Mouse (Mus musculus): Measurements from ENCODE around the gene Shc3.
A peak's percentile ranks its signal among the peaks of the same experiment; 100 is the strongest.

The Shc3 gene

DNA sequence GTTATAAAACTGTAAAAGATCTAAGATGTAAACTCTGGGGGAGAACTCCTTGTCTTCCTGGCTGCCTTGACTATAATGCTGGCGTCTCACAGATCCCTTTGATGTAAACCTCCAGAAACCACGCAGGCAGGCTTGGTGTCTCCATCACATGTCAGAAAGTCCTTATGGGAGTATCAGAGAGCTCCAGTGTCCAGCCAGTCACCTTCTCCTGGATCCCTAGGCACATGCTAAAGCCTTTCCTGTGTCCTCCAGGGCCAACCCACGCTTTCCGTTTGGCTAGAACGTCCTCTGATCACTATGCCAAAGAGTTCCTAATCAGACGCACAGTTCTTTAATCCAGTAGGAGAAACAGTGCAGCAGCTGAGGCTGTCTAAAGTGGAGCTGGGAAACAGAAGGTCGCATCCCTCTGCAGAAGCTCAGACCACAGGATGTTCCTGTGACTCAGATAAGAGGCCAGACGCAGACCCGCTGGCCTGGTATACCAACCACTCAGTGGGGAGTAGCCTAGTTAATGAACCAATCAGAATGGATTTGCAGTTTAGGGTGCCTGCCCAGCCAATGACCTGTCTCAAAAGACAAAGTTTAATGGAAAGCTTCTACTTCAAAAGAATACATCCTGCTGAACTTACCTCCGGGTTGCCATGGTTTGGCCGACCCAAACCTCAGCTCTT, 88.7 kb downstream of the Shc3 start:
- no peak for DNase-seq (ENCODE audit: low spot score in 2 of 2)

DNA sequence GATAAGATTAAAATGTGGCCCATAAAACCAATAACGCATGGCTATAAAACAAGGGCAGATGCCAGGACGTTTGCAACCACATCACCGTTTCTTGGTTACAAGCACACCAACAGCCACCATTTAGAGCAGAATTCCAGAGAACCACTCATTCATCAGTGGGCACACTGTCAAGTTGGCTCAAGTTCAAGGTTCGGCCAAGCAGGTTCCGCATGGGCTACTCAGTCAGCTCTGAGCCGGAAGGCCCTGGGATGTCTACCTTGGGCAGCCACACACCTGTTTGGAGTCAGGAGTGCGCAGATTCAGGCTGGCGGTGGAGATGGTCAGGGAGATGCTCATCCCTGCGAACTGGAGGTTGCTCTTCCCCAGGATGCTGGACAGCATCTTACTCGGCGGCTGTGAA, 89.4 kb downstream of the Shc3 start:
- DNase-seq (ENCODE audit: low spot score in 2 of 2), result no peak

DNA sequence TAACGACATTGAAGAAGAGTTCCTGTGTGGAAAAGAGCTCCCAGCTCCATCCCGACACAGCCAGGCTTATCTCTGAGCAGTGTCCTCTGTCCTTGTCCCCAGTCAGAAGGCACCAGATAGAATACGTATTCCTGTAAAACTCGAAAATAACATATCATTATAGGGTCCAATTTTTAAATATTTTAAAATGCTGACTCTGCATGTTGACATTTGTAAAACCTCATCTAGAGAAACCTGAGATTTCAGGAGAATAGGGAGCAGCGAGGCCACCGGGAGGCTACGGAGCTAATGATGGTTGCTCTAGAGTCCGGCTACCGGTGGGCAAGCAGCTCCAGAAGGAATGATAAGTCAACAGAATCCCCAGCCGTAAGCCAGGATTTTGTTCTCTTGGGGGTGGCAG, 92.2 kb downstream of the Shc3 start:
- no peak for DNase-seq (ENCODE audit: low spot score in 2 of 2)

DNA sequence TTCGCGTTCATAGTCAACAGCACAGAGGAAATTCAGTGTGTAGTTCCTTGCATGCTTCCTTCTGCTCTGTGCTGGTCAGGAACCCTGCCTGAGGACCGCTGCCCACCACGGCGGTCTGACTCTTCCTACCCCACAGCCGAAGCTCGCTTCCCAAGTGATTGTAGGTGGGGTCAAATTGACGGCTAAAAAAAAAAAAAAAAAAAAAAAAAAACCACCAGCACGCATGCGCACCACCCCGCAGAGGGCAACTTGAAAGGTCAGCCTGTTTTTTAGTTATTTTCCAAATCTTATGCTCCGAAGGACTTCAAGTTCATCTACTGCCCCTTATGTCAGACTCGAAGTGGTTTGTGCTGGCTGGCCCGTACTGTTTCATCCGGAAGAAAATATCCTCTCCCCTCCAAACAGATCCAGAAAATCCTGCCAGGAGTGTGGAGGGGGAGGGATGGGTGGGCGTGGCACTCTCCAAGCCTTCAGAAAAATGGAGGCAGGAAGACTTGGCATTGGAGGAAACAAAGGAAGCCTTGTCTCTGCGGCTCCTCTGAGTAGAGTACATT, 100.4 kb downstream of the Shc3 start:
- no peak for DNase-seq (ENCODE audit: low spot score in 2 of 2)

DNA sequence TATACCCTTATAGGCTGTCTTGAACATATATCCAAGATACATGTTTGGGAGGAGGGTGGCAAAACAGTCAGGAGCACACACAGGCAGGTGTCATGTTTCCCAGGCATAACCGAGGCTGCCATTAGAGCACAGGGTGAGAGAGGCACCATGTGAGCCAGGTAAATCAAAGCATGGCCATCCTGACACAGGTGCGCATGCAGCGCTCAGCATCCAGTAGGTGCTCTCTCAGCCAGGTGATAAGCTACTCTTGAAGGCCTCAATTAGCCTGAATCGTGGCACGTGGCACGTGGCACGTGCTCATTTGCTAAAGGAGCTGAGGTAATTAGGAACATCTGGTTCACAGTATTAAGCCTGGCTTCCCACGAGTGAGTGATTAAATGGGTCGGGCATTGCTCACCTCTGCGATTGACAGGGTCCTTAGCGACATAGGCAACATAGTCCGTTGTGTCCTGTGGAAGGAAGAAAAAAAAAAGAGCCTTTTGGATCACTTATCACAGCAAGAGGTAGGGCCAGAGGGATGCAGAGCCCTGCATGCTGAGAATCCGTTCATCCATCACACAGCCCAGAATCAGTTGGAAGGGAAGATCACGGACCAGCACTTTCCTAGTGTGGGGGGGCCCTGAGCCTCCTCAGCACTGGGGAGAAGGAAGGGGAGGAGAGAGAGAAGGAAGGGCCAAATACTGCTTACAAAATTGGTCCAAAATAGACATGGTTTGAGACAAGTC, 102.9 kb downstream of the Shc3 start:
- no peak for DNase-seq (ENCODE audit: low spot score in 2 of 2)

DNA sequence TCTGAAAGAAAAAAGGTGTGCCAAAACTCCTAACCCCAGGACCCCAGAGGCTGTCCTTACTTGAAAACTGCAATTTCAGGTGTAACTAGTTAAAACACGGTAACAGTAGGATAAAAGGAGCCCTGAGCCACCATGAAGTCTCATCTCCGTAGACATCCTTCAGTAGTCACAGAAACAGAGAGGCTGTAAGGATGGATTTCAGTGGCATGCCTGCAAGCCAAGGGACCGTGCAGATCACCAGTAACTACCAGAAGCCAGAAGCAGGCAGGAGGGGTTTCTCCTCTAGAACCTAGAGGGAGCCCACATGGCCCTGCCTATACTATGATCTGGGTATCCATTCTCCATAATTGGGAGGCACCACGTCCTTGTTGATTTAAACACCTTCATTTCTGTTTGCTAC, 104.9 kb downstream of the Shc3 start:
- DNase-seq (ENCODE audit: low spot score in 2 of 2), result no peak

DNA sequence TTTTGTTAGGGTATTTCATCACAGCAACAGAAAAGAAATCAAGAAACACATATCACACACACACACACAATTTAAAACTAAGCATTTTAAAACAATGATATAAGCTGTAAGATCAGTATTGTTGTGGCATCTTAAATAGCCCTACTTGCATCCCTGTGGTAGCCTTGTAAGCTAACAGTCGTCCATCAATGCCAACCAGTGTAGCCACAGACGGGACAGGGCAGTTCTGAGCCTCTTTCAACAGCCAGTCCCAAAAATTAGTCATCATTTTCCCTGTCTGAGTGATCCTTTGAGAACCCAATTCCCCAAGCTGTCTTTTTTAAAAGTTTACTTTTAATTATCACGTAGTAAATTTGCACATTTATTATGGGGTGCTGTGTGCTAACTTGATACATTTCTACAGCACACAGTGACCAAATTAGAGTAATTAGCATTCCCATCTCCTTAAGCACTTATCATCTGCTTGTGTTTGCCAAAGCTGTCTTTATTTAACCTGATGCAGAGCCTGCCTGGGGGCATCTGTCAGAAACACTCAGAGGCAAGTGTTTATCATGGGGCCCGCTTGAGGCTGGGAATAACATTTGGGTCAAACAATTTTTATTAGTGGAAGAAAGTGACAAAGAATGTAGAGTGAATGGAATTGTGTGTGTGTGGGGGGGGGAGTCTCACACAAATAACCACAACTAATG, 112.9 kb downstream of the Shc3 start:
- no peak for DNase-seq (ENCODE audit: low spot score in 2 of 2)

DNA sequence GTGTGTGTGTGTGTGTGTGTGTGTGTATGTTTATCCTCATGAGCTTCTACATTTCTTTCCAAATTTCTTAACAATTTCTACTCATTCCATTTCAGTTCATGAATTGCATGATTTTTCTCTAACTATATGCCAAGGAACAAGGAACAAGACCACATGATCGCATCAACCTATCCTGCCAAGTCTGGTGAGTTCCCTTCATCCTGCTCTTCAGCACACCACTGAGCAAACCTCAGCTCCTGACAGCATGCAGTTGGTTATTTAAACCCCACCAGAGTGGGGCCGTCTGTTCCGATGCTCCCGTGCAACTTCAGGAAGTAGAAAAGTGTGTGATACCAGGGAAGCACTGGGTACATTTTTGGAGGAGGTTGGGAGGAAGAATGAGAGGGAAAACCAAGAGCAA, 122.7 kb downstream of the Shc3 start:
- DNase-seq (ENCODE audit: low spot score in 2 of 2), result no peak

DNA sequence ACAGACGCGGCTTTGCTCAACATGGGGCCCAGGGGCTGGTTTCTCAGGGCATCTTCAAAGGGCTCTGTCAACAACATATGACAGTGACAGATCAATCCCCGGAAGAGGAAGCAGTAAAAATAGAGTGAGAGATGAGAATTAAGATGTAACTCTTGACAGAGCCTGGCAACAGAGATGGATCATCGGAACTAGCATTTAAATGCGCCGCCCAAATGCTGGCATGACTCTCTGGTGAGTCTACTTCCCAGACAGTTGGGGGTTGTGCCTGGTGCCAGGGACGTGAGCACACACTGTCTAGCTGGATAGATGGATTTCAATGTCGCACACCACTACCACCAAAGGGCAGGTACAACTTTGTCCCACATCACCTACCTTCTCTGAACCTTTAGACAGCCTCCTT, 126.3 kb downstream of the Shc3 start:
- no peak for DNase-seq (ENCODE audit: low spot score in 2 of 2)

DNA sequence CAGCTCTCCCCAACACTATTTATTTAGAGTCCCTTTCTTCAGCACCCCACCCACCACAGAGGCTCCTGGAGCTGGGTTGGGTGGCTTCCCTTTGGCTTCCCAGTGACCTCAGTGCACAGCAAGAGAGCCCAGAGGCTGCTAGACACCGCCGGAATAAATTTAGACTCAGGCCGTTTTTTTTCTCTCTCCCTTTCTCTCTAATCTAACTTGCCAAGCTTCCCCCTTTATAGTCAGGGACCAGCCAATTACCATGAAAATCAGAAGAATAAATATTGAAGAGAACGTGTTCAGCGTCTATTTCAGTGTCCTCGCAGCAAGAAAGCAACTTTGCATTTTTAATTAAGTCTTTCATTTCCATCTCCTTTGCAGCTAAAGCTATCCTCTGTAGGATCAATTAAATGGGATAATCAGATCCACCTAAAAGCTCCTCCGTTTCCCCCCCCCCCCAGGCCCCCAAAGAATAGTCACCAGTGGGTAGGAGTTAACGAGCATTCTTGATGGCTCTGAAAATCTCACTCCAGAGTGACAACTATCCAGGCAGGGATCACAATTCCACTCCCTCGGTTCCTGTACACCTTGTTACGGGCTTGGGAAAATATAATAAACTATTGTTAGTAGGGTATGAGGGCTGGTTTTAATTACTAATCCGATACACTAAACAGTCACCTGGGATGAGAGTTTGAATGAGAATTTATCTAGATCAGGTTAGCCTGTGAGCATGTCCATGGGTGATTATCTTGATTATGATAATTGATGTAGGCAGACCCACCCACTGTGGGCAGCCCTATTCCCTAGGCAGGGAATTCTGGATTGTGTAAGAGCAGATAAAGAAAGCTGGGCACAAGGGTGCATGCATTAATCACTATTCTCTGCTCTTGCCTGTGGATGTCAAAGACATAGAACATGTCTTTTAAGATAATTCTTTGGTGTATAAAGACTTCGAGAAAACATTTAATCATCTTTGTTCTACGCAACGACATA, 131.8 kb downstream of the Shc3 start:
- no peak for DNase-seq (ENCODE audit: low spot score in 2 of 2)

DNA sequence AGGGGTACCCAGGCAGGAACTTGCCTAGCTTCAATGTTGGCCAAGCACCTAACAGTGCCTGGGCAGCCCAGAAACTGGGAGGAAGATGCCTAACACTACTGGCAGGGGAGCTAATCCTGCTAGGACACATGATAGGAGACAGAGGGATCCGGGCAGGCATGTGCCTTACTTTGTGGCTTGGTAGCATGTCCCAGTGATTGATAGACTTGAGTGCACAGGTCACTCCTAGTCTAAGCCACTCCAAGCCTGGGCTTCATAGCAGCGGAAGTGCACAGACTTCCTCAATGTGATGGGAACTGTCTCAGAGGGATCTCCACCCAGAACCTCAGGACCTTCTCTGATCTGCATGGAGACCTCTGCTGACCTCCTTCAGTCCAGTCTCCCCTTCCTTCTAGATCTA, 134.1 kb downstream of the Shc3 start:
- no peak for DNase-seq (ENCODE audit: low spot score in 2 of 2)

DNA sequence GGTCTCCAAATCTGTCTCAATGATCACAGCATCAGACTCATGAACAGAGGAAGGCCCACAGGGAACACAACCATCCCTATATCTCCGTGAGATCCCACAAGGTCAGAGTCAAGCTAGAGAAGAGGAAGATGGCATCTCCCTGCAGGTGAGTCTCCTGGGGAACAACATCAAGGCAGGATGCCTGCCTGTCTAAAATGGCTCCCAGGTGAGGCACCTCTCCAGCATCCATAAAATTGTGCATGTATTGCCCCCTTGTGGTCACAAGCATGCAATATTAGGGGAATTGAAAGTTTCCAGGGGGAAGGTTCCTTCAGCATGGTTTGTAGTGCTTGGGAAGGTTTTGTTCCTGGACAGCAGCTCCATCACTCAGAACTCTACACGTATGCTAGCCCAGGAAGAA, 134.8 kb downstream of the Shc3 start:
- no peak for DNase-seq (ENCODE audit: low spot score in 2 of 2)

DNA sequence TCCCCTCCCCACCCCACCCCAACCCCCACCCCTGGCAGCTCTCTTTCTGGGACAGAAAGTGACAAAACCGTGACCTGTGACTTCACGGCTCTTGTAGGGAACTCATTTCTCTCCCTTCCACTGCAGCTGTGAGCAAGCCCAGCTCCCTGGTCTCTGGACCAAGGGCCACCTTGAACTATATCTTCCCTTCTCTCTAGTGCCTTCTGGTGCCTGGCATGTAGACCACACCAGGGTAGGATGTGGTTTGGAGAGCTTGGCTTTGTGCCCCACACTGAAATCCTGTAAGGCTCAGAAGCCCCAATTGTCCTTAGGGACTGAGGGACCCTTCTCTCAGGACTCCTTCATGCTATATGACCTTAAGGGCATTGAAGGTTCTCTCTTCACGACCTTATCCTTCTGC, 135.8 kb downstream of the Shc3 start:
- DNase-seq (ENCODE audit: low spot score in 2 of 2), result no peak

DNA sequence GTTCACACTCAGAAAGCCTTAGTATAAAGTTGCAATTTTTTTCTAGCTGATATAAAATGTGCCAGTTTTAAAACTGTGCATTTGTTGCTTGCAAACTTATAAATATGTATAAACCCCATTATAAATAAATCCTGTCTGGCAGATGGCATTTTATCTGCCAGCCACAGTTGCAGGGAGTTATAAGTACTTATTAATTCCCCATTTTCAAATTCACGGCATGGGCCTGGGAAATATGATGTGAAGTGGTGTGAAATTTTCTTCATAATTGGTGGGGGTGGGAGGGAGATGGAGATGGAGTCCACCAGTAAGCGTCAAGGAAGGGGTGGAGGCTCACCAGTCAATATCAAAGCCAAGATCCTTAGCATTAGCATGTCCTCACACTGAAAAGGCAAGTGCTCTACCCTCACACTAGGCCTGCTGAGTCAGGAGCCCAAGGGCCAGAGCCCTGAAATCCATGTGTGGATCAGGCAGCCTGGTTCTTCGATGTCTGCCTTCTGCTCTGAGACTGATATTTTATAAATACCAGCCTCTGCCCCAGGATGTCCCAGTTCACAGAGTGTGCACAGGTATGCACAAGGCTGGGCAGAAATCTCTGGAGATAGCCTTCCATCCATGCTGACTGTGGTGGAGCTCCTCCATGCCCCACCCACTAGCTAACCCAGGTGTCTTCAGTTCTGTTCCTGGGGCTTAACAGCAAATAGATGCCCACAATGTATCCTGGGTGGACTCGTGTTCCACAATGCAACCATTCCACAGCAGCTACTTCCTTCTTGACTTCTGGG, 143.4 kb downstream of the Shc3 start:
- no peak for DNase-seq (ENCODE audit: low spot score in 2 of 2)

DNA sequence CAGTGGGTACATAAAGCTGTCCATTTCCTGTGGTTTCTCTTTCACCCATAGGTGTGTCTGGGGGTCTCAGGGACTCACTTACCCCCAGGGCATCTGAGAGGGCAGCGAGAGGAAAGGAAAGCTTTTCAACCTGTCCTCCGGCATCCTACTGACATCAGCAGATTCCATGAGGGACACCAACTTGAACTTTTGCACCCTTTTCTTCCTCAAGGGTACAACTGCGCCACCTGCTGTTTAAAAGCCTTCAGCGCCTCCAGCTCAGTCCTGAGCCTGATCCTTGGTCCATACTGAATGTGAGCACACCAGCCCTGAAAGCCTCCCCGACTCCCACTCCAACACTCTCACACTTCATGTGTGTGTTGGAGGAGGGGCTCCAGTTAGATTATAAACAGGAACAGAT, 144.6 kb downstream of the Shc3 start:
- peak; percentile 26 to 39 for DNase-seq (ENCODE audit: low spot score in 2 of 2)

DNA sequence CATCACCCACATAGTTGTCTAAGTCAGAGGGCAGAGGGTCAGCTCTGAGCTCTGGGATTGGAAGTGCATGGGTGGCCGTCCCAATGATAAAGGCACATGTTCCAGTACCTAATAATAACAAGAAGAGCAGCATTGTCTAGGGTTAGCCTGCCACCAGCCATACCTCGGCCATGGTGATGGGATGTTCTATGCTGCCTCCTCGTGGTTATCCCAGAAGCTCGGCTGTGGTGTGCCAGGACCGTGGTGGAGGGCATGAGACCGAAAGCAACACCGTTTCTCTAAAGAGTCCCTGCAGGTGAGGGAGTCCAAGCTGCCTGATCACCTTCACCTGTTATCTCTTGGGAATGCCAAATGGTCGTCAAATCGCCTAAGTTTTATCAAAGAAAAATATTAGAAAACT, 145.6 kb downstream of the Shc3 start:
- no peak for DNase-seq (ENCODE audit: low spot score in 2 of 2)

DNA sequence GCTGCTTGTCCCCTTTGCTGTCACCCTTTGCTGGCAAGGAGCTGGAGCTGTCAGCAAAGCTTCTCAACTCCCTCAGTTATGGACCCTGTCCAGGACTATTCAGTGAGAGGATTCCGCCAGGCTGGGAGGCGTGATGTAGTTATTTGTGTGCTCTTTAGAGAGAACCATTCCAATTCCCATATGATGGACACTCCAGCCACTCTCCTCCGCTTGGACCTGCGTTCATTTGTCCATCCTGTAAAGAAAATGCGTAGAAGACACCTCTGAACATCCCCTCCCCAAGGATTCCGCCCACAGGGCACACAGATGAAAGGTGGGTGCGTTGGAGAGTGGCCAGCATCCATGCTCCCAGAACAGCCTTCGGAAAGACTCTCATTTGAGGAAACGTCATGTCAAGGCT, 148.4 kb downstream of the Shc3 start:
- no peak for DNase-seq (ENCODE audit: low spot score in 2 of 2)

DNA sequence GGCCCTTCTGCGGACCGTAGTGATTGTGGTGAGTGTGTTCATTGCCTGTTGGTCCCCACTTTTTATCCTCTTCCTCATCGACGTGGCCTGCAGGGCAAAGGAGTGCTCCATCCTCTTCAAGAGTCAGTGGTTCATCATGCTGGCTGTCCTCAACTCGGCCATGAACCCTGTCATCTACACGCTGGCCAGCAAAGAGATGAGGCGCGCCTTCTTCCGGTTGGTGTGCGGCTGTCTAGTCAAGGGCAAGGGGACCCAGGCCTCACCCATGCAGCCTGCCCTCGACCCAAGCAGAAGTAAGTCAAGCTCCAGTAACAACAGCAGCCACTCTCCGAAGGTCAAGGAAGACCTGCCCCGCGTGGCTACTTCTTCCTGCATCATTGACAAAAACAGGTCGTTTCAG, 149.7 kb downstream of the Shc3 start:
- DNase-seq (ENCODE audit: low spot score in 2 of 2), result no peak

DNA sequence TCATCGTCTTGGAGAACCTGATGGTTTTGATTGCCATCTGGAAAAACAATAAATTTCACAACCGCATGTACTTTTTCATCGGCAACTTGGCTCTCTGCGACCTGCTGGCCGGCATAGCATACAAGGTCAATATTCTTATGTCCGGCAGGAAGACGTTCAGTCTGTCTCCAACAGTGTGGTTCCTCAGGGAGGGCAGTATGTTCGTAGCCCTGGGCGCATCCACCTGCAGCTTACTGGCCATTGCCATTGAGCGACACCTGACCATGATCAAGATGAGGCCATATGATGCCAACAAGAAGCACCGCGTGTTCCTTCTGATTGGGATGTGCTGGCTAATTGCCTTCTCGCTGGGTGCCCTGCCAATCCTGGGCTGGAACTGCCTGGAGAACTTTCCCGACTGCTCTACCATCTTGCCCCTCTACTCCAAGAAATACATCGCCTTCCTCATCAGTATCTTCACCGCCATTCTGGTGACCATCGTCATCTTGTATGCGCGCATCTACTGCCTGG, 150.2 kb downstream of the Shc3 start:
- no peak for DNase-seq (ENCODE audit: low spot score in 2 of 2)

DNA sequence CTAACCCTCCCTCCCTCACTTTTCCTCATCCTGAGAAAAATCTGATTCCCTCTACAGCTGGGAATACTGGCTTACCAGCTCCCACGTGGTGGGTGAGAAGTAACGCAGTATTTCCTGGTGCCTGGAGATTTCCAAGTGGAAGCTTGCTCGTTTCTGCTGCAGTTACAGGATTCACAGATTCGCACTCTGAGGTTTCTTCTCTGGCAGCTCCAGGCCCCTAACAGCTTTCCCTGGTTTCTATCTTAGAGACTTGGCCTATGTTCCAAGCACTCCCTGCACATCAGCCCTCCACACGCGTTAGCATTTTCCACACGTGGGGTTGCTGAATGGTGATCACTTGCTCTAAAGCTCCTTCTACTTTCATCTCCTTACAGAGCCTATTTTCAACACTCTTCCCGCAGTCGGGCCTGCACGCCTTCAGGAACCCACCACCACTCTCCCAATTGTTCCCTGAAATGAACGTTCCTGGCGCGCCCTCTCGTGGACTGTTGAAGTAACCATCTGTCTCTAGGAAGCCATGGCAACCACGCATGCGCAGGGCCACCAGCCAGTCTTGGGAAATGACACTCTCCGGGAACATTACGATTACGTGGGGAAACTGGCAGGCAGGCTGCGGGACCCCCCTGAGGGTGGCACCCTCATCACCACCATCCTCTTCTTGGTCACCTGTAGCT, 150.8 kb downstream of the Shc3 start:
- peak; percentile 82 to 90 for DNase-seq (ENCODE audit: low spot score in 2 of 2)

Measured in urinary bladder, adult 18-20 months (tissue).